Mouse (Mus musculus) layer of hippocampus, adult 9-10 months (tissue): ENCODE results near the gene Mapkapk5.
"Not testable (repeated sequence)": the region's sequence is repeated elsewhere in the genome, so short reads cannot be mapped to it uniquely, and the experiment has no call there.

Experiments used
- DNase-seq: peaks from one replicate; pipeline ENCODE4 v3.0.0; 2022; ENCODE audit warnings: low spot score

Gene Mapkapk5

DNA sequence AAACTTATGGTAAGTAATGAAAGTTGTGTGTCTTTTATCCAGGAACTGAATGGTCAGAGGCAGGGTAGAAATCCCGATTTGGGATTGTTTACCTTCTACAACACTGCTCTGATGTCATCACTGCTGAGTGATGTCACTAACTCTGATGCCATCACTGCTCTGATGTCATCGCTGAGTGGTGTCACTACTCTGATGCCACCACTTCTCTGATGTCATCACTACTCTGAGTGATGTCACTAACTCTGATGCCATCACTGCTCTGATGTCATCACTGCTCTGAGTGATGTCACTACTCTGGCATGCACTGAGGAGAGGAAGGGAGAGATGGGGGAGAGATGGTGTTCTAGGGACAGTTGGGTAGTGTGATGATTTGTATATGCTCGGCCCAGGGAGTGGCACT lies 16.7 kb upstream of the Mapkapk5 start:
- DNase-seq = no peak

DNA sequence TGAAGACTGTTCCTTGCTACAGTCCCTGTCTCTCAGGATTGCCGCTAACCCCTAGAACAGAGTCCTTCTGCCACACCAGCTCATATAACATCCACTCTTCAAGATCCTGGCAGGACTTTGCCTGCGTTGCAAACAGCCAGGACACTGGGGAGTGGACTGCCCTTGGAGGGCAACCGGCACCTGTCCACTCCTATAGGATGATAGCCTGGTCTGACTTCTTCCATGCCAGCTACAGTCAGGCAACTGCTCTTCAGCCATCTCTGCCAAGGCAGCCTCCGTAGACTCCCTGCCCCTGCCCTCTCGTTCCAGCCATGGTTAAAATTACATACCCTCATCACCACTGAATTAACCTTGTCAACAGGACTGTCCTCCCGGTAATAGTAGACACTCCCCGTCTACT lies 3.5 kb upstream of the Mapkapk5 start:
- DNase-seq = no peak

DNA sequence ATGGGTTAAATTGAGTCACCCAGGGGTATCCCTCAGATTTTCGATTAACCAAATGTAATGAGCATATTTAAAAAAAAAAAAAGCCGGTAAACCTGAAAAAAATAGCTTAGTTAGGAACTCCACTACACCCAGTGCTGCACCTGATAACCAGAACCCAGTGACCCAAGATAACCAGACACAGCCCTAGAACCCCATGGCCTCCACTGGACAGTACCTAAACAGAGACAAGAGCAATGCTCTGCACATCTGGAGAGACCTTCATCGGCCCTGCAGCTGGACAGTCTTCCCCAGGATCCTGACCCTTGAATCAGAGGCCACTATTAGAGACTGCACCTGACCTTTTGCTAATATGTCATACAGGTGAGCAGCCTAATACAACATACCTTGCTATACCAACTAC lies 1.4 kb upstream of the Mapkapk5 start:
- no peak for DNase-seq

DNA sequence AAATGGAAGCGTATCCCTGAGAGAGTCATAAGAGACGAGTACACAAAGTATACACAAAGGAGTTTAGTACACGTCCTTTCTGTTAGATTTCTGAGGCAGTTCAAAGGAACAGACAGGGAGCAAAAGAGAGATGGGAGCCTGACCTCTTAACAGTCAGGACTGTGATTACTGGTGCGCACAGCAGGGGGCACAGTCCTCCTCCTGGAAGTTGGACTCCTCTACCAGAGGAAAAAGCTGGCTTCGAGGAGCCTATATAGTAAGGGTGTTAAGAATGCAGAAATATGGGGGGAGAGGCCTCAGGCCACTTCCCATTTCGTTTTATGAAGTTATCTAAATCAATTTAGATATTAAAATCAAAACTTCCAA lies 808 bp upstream of the Mapkapk5 start:
- peak; percentile 22 for DNase-seq

DNA sequence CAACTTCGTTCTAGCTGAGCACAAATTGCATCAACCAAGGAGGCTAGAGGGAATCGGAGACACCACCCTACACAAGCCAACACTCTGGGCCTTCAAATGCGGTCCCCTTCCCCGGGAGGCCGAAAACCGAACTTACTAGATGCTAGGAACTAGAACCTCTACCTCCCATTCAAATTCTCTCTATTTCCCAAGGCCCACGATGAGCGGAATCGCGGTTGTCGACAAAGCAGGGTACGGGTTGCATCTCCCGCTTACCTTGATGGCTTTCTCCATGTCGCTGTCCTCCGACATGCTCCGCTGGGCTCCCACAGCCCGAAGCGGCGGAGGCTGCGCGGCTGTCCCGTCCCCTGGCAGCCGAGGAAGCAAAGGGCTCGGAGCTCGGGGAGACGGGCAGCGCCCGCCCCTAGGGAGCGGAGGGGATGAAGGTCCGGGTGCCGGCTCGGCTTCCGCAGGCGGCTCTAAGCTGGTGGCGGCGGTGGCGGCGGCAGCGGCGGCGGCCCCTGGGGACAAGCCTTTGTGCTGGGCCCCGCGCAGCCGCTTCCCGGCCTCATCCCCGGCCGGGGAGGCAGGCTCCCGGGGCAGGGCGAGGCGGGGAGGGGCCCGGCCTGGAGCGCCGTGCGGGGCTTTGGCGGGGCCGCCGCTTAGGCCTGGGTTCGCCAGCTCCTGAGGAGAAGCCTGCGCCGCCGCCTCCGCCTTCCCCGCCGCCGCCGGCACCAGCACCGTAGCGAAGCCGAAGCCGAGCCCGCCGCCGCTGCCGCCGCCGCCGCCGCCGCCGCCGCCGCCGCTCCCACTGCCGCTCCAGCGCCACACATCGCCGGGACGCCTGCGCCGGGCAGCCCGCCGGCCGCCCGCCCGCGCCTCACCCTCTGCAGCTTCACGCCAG lies 554 bp downstream of the Mapkapk5 start, which contains the start of the genes Adam1a and Gm42878:
Gene Adam1a (minus strand): TSS at position 573 of the 883 bp plus-strand sequence.
Gene Gm42878 (minus strand): TSS at position 573 of the 883 bp plus-strand sequence.
- DNase-seq = no peak

DNA sequence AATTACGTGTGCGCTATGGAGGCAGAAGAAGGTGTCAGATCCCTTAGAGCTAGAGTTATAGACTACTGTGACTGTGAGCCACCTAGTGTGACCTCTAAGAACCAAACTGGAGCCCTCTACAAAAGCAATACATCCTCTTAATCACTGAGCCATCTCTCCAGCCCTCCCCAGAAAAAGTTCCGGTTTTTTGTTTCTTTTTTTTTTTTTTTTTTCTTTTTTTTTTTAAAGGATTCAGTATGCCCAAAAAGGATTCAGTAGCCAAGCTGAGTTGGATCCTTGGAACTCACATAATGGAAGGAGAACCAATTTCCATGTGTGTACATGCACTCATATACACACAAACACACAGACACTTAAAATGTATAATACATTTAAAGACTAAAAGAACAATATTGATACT lies 2.3 kb downstream of the Mapkapk5 start:
- no peak for DNase-seq

DNA sequence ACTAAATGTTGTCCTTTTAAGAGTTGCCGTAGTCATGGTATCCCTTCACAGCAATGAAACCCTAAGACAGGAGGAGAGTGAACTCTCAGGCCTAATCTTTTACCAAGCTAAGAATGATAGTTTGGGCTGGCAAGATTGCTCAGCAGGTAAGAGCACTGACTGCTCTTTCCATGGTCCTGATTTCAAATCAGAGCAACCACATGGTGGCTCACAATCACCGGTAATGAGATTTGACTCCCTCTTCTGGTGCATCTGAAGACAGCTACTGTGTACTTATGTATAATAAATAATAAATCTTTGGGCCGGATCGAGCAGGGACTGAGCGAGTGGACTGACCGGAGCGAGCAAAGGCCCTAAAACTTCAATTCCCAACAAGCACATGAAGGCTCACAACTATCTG lies 4.5 kb downstream of the Mapkapk5 start:
- DNase-seq = no peak

DNA sequence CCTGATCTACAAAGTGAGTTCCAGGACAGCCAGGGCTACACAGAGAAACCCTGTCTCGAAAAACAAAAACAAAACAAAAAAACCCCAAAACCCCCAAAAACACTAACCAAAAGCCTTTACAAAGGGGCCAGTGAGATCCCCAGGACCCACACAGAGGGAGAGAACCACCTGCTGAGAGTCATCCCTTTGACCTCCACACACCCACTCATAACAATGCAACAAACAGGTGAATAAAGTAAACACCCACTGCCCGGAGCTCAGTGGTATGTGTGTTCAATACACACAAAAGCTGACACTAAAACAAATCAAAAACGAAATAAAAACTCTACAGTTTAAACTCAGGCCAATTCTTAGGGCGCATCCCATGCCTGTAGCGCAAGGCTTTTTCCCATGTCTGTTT lies 5.6 kb downstream of the Mapkapk5 start:
- DNase-seq = no peak

DNA sequence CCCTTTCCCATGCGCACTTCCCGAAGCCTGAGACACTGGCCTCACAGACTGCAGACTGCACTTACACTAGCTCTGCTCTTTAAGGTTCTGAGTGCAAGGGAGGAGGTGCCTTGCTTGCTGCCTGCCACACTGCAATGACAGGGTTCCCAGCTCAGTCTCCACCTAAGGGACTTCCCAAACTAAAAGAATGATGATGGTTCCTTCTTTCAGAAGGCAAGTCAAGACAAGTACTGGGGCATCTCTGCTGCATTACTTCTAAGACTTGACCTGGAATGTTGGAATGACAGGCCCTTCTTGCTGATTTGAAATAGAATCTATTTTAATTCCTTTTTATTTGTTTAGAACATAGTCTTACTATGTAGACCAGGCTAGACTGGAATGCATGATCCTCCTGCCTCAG lies 8.1 kb downstream of the Mapkapk5 start:
- DNase-seq = no peak

DNA sequence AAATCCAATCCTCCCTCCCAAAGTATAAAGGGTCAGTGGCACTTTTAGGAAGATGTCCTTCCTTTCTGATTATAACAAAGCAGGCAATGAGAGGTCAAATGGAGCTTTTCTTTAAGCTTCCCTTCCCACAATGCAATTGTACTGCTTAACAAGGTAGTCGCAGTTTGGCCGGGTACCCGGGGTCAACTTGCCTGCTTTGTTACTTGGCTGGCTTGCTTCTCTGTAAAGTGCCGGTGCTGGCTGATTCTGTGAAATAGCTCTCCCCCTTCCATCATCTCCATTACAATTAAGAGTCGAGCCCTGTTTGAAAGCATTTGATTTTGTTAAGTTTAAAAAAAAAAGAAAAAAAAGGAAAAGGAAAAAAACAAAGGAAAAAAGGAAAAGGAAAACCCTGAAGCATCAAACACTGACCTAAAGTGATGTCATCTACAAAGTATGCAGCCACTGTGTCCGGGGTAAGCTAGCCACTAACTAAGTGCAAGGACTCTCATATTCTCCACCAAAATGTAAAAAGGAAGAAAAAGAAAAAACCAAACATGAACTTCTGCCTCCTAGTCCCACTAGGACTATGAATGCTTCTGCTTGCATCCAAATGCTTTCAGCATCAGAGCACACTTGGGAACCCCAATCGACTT lies 8.7 kb downstream of the Mapkapk5 start:
- DNase-seq = no peak

DNA sequence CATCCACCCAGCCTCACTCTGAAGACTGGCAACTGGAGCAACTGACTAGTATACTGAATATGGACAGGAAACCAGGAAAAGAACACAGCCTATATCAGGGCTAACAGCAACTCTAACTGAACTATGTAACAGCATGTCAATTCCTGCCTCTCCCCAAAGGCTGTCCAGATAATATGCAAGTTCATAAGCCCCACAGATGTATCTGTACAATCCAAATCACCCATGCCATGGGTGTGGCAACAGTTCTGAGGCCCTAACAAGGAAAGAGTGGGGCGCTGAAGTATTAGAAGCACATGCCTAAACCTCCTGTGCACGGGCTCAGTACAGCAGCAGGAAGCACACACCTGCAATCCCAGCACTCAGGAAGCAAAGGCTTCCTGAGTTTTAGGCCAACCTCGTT lies 10.6 kb downstream of the Mapkapk5 start:
- DNase-seq = no peak

DNA sequence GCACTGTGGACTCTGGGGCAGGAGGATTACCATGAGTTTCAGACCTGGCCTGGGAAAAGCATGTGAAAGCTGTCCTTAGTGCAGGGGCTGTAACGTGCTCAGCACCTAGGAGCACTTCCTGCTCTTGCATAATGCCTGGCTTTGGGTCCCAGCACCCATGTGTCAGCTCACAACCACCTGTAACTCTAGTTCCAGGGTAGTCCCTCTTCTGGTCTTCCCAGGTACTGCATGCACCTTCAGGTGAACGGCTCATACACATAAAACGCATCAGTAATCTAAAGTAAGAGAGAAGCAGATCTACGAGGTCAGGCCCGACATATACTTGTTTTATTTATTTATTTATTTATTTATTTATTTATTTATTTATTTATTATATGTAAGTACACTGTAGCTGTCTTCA lies 11.2 kb downstream of the Mapkapk5 start:
- no peak for DNase-seq

DNA sequence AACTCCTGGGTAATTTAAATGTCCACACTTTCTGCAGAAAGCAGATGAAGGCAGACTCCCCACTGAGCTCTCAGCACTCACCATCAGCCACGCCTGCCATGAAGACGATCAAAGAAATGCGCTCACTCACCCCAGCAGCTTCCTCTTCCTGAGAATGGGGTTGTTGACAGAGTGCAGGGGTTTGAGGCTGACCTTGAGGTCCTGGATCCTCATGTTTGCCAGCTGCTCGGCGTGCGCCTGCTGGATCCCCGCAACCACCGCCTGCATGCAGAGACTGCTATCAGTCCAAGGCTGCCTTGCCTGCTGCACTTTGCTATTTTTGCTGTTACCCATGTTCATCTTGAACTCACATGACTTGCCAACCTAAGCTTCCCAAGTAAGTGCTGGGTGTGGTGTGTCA lies 18.7 kb downstream of the Mapkapk5 start:
- no peak for DNase-seq

DNA sequence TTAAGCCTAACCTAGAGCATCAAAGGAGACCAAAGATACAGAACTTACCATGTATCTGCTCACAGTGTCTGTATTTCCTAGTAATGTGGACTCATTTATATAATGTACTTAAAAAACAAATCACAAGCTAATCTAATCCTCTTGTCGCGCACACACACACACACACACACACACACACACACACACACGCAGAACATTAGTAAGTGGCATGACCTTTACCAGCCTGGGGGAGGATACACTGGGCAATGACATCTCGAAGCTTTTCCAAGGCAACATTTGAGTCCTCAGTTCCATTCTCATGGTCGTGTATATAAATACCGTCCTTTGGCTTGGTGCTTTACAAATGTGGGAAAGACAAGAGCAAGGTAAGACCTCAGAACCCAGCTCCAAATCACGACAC lies 19.2 kb downstream of the Mapkapk5 start:
- no peak for DNase-seq

DNA sequence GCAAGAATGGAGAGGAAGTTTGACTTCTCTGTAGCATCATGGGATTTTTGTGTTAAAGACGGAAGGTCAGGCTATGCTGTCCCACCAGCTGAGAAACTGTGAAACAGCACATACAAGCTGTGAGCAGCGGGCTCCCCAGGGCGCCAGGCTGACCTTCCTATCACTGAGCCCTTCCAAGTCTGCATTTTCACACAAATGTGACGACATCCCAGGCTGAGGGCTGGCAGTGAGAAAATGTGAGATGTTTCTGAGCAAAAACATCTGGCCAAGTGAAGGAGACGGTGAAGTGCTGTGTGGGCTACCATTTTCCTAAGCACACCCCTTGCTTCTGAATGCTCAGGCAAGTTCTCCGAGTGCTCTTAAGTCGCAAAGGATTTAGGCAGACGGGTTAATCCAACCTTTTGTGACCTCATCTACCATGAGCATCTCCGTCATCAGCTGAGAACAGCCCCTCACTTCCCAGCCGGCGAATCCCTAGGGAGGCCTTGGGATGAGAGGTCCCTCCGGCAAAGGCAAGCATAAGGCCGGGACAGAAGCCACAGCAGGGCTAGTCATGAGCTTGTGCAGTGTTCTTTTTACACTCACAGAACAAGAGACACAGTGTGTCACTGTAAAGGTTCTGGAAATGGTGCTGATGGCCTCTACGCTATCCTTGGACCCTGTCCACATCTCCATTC lies 19.8 kb downstream of the Mapkapk5 start:
- DNase-seq = no peak

DNA sequence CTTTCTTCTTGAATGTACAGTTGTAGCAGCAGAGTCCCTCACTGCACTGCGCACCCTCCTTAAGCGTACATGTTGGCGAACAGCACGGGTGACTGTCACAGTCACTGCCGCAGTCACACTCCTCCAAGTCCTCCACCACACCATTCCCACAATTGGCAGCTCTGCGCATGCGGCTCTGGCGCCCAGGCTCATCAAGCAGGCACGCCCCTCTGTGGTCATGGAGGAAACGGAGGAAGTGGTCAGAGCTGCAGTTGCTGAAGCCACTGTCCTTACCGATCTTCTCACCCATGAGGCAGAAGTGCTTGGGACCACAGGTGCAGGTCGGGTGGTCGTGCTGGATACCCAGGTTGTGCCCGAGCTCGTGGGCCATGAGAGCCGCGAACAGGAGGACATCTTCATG lies 25.9 kb downstream of the Mapkapk5 start:
- not testable (repeated sequence) for DNase-seq

DNA sequence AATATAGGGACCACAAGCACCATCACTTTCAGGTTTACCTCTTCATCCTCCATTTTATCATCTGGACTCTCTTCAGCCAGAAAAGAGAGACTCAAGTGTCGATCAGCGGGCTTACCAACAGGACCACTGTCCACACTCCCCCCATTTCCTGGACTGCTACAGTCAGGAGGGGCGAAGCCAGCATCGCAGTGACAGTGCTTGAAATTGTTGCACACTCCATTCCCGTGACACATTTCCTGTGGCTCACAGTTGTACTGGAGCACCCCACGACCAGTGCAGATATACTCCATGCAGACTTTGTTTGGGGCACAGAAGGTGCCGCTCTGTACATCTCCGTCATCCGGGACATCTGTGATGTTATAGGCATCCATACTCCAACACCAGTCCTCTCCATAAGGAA lies 26.7 kb downstream of the Mapkapk5 start:
- no peak for DNase-seq

DNA sequence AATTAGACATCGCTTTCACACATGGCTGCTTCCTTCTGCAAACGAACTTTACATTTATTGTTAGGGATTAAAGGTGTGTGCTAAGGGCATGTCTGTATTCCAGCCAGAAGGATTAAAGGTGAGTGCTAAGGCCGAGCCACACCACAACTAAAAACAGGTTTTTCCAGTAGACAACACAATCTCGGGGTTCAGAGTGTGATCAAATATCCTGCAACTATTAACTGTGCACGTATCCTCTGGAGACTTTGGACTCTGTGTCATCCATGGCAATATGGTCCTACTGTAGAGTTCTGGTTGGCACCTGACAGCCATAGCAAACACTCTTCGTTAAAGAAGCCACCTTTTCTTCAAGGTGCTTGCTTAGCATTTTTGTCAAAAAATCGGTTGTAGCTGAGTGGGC lies 35.7 kb downstream of the Mapkapk5 start:
- no peak for DNase-seq

DNA sequence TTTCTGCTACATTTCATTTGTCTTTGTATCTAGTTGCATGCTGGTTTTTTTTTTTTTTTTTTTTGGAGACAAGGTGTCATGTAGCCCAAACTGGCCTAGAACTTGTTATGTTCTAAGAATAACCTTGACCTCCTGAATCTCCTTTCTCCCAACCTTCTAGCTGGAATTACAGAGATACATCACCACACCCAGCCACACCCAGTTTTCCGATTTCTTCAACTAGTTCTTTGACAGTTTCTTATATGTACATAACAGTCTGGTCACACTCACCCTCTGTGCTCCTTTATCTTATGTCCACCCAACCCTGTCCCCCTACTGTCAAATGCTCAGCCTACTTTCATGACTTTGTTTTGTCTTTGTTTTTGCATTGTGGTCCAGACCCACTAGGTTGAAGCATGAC lies 38.9 kb downstream of the Mapkapk5 start:
- no peak for DNase-seq

DNA sequence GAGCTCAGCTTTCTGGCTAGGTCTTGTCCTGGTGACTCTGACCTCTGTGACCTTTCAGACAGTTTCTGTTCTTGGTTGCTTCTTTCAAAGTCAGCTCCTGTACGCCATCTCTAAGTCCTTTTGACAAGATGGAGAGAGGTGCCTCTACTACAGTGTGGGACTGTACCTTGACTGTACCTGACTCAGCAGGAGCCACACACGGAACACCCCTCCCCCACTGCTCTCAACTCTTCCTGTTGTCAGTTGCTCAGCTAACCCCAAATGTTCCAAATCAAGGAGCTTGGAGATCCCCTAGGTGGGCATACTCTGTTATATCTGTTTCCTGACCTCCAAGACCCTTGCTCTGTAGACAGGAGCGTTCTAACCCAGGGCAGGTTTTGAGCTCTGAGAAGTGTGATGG lies 42.5 kb downstream of the Mapkapk5 start, which contains the start of gene Adam1b:
Gene Adam1b (minus strand): TSS at position 205 of the 400 bp plus-strand sequence.
- no peak for DNase-seq

DNA sequence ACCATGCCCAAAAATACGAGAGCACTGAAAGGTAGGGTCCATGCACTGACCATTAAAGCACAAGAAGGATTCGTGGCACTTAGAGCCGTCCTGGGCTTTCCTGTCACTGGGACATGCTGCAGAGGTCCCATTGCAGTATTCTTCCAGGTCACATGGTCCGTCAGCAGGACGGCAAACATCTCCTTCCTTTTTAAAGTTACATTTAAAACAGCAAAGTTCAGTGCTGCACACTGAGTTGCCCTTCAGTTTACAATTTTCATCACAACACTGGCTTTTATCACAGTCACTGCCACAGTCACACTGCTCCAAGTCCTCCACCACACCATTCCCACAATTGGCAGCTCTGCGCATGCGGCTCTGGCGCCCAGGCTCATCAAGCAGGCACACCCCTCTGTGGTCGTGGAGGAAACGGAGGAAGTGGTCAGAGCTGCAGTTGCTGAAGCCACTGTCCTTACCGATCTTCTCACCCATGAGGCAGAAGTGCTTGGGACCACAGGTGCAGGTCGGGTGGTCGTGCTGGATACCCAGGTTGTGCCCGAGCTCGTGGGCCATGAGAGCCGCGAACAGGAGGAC lies 44.2 kb downstream of the Mapkapk5 start:
- DNase-seq = not testable (repeated sequence)

DNA sequence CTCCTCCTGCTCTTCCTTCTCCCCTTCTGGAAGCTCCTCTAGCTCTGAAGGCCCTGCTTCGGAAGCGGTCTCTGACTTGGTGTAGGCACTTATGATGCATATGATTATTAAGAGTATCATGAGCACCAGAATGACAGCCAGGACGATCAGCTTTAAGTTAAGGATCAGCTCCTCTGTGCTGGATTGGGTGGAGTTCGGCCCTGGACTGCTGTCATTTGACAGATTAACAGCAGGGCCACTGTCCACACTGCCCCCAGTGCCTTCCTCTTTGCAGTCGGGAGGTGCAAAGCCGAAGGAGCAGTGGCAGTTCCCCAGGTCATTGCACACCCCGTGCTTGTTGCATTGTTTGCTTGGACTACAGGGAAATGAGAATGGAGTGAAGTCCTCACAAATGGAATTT lies 45.0 kb downstream of the Mapkapk5 start:
- no peak for DNase-seq

DNA sequence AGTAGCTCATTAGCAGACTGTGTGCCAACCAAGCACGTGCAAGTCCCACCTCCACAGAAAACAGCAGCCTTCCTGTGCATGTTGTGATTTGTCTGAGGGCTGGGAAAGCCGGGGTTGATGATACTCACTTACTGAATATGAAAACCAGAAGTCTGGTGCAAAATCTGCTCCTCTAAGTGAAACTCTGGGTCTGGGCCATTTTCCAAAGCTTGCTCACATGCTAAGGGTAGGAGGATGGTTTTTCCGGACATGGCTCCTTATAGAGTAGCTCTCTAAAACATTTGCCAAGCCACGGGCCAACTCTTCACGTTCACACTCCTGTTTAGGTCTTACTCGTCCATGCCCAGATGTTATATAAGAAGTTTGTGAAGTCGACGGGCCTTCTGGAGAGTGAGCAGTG lies 52.4 kb downstream of the Mapkapk5 start:
- peak; percentile 21 for DNase-seq
